Mouse (Mus musculus): ENCODE results near the gene Scaf11.
"Not testable (repeated sequence)": the region's sequence is repeated elsewhere in the genome, so short reads cannot be mapped to it uniquely, and the experiment has no call there.

Gene Scaf11

DNA sequence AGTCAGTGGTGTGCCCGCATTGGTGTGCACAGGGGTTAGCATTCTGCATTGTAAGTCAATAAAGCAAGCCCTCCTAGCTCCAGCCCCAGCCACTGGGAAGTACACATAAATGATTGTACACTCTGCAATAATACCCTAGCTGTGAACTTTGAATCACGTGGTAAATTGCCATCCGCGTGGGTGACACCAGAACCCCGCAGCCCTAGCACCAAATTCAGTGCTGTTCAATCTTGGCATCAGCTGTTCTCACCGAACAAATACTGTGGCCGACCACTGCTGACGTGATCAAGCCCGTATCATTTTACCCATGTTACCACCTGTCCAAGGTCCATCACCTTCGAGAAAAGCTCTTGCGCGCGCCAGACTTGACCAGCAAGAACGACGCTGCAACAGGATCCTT is 3.2 kb upstream of the Scaf11 start:
- DNase-seq = no peak

DNA sequence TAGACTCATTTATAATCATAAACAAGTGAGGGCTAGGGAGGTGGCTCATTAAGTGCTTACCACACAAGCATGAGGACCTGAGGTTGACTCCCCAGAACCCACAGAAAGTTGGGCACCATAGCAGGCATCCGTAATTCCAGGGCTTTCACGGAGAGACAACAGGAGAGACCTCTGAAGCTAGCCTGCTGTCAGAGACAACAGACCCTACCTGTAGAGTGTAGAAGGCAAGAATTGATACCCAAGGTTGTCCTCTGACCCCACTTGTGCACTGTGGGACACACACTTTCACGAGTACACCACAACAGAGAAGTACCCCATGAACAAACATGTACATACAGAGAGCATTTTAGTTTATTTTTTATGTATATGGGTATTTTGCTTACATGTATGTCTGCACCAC is 2.0 kb upstream of the Scaf11 start:
- peak; percentile 32 for DNase-seq

DNA sequence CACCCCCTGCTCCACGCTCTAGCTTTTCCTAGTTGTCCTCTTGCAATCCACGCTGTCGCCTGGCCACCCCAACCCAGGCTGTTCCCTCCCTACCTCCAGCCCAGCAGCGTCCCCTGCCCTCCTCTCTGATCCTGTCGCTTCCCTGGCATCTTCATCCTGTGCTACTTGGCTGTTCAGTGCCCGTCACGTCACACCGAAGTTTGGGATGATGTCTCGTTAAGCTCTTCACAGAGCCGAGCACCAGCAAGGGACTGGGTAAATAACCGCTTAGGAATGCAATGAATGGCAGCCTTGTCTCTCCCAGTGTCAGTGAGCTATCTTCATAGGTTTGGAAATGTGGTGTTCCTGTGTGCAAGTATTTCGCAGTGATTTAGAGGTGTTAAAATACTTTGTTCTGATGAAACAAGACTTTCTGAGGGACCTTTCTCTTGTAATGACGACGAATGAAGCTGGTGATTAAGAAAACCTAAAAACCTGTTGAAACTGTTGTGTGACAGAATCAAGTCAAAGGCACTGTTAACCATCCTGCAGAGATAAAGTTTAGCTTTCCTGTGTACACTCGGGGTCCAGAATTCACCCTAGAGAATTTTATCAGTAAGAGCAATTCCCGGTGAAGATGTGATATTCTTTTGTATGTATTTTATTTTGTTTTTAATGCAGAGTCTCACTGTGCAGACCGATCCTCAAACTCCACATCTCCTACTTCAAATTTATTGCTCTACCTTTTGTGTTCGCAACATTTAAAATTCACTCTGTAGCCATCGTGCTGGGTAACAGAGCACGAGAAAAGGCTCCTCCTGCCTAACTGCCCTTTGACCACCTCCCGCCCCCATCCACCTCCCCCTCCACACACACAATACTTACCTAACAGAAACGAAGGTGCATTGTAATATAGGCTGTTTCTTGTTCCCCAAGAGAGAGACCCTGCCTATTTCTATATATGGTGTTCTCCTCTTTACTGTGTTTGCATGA is 1.2 kb upstream of the Scaf11 start:
- DNase-seq = peak; percentile 45

DNA sequence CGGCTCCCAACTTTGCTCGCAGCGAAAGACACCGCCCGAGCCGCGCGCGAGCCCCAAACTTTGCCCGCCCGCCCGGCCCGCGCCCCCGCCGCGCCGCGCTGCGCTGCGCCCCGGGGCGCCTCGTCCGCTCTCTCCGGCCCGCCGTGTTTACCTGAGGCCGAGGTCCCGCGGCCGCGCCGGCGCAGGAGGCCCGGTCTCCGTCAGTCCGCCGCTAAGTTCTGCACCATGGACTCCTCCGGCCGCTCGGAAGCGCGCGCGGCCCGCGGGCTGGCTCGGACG is 253 bp downstream of the Scaf11 start:
- no peak for DNase-seq

DNA sequence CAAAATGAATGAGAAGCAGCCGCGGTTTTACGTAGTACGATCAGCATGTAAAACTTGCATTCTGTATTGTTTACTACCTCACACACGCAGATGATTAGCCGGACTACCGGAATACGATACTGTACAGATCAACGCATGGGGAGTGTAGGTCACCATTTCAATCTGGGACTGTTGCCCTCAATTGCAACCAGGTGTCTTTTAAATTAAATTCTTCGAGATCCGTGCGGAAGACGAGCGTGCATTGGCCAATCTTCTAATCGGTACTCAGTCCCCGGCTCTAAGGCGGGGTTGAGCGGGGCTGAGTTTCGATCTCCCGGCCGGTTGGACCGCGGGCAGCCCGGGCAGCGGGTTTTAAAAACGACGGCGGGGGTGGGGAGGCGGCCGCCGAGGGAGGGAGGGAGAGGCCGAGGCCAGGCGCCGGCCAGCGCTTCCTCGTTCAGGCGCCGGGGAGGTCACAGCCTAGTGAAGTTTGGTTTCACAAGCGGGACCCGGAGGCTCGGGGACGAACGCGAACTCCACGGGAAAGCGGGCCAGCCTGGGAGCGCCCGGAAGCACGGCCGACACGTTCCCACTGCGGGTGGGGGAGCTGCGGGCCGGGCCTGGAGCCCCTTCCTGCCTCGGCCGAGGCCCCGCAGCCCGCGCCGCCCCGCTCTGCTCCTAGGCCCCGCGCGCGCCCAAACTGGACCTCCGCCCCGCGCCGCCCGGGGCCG is 747 bp downstream of the Scaf11 start:
- peak; percentile 70 for DNase-seq

DNA sequence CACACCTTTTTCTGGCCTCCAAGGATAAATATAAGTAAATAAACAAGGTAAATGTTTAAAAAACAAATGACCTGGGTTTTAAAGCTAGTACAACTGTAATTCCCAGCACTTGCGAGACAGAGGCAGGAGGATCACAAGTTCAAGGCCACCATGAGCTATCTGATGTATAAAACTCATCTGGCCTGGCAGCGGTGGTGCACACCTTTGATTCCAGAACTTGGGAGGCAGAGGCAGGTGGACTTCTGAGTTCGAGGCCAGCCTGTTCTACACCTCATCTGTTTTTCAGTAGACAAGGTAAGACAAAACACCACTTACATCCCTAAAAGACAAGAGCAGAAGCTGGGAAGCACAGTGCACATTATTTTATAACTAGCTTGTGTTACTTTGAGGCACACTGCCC is 2.4 kb downstream of the Scaf11 start:
- no peak for DNase-seq

DNA sequence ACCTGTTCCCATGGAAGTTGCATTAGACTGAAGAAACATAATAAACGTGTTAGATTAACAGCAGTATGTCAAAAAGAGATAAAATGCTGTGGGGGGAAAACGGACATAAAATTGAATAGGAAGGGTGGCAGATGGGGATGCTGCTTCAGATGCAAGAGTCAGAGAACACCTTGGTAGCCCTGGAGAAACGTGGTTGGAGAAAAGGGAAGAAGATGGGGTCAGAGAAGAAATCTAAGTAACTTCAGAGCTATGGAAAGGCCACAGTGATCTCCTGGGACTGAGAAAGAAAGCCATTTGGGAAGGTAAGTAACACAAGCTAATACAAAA is 3.3 kb downstream of the Scaf11 start:
- no peak for DNase-seq

DNA sequence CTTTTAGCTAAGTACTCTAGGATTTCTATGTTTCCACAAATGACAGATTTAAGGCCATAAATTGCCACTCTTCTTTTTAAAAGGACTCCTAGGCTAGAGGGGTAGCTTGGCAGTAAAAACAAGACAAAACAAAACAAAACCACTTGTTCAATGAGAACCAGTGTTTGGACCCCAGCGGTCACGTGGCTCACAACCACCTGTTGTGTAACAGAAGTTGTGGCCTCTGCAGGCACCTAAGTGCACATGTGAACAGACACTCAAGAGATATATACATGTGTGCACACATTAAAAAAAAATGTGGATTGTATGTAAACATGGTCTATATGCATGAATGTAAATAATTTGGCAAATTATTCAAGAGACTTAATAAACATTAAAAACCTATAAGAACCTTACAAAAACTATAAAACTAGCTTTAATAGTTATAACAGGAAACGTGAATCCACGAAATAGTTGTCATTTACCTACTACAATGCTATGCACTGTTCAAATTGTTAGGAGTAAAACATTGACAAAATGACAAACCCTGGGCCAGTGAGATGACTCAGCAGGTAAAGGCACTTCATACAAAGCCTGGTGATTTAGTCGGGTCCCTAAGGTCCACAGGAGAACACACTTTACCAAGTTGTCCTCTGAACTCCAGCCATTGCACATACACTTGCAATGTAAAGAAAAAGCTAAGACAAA is 3.8 kb downstream of the Scaf11 start:
- DNase-seq = no peak

DNA sequence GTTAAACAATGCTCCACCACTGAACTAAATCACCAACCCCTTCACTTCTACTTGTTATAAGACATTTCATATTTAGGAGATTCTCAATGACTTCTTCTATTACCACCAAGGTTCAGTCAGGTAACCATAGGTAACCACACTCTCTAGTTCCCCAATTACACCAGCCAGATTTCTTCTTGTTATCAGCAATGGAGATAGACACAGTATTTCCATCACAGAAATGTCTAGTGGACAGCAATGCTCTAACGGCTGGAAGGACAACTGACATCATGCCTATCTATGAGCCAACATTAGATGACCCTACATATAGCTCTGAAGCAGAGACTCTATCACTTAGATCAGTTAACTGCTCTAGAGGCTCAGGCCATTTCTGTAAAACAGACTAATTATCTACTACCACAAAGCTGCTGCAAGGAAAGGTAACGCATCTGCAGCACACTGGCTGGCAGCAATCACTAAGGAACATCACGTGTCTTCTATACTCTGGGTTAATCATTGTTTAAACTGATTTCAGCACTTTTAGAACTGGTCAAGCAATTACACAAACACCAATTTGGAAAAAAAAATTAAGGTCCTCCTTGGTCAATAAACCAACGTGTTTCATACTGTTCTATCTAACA is 4.9 kb downstream of the Scaf11 start:
- DNase-seq = no peak

DNA sequence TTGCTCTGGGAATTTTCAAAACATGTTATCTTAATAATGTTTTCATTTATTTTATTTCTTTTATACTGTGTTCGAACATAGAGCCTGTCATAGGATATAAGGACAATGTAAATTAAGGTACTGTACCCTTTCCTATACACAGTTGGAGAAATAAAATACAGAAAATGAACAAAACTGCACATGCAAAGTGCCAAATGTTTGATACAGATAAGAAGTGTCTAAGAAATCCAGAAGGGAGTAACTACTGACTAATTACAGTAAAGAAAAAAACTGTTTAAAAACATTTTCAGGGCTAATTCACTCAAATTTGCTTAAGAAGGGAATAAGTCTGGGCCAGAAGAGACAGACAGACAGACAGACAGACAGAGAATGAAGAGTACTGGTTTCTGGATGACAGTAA is 7.3 kb downstream of the Scaf11 start:
- no peak for DNase-seq

DNA sequence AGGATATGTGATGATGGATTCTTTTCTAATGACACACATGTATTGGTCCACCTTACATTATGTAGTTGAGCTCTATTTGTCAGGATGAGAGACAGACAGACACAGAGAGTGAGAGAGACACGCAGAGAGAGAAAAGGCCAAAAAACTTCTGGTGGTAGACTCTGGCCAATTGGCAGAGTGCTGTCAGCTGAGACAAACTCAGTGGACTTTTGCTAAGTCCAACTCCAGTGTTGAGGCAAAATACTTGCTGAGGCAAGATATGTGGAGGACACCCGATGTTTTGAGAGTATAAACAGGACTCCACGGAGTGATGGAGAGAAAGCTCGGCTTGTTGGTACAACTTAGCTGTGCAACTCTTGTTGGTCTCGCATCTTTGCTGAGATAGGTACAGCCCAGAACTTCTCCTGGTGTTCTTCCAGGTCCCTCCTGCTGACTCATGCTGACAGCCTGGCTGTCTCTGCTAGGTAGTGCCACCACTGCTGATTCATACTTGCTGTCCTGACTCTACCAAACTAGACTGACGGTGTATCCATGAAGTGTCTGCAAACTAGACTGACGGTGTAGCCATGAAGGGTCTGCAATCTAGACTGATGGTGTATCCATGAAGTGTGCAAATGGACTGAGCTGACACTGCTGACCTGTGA is 11.9 kb downstream of the Scaf11 start:
- DNase-seq = no peak

DNA sequence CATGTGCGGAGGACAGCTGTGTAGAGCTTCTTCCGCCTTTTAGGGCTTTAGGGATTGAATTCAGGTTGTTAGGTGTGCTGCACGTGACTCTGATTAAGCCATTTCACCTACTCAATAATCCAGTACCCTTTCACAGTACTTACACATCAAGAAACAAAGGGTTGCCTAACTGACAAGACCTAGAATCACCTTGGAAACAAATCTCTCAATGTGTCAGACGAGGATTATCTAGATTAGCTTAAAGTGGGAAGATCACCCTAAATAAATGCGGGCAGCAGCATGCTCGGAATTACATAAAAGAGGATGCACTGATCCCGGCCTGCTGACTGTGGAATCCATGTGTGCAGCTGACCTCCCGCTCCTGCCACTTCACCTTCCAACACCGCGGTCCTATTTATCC is 13.9 kb downstream of the Scaf11 start:
- no peak for DNase-seq

DNA sequence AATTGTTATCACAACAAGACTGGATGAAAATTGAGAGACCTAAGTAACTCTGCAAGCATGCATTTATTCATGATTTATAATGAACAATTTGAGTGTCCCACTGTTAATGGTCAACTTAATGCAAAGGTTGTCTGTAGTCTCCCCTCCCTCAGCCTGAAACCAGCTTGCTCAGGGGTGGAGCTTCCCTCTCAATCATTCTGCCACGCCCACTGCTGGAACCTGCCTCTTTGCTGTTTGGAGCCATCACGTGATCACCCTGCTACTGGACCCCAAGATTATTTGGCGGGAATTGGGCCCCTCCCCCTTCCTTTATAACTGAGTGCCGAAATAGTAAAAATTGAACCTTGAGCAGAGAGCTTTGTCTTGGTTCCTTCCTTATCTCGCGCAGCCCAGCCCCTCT is 19.2 kb downstream of the Scaf11 start:
- DNase-seq = not testable (repeated sequence)

DNA sequence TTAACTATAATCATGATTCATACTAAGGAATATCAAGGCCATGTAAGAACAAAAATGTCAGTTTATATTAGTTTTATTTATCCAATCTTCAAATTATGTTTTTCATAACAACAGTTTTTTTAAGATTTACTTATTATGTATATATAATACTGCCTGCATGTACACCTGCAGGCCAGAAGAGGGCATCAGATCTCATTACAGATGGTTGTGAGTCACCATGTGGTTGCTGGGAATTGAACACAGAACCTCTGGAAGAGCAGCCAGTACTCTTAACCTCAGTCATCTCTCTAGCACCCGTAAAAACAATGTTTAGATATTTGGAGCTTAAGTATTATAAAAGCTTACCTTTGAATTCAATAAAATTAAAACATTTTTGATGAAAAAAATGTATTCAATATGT is 26.4 kb downstream of the Scaf11 start:
- no peak for DNase-seq

DNA sequence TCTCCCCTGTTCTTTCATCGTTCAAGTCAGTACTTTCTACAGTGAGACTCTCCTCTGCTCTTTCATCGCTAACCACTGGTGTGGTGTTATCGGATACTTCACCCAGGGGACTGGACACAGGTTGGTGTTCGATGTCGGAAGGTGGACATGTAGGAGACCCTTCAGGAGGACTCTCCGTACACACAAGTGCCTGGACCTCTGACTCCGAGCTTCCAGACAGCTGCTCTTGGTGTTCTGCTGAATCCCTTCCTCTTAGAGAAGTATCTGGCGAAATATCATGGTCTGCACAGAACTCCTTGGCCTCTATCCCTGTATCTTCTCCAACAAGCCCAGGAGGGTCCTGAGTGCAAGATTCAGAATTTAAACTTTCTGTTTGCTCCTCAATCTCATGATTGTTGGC is 40.7 kb downstream of the Scaf11 start:
- DNase-seq = no peak

DNA sequence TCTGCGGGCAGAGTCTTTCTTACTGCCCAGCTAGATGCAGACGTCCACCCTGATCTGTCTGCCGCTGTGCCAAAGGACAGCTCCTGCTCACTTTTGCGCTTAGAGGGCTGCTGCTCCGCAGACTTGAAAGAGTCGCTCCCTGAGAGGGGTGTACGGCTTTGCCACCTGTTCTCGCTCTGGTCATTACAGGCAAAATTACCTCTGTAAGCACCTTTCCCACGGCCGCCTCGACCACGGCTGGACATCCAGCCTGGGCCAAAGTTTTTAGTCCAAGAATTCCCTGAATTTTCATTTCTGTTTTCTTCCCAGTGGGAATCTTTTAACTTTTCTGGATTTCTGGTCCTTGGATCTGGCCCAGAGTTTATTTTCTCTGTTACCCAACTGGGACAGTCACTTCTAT is 42.5 kb downstream of the Scaf11 start:
- DNase-seq = no peak

DNA sequence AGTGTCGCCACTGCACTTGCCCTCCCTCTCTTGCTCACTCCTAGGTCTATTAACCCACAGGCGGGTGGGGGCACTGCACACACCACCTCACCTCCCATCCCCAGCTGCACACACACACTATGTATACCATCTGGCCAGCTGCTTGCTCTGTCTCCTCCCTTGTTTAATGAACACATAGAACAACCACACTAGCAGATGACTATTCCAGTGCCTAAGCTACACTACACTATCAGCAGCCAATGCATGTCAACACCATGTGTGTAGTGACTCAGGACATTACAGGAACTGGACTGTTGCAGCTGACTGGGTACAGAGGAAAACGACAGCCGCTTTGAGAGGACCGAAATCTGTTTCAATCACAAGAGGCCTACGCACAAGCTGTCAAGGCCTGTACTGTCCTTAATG is 51.9 kb downstream of the Scaf11 start:
- no peak for DNase-seq

DNA sequence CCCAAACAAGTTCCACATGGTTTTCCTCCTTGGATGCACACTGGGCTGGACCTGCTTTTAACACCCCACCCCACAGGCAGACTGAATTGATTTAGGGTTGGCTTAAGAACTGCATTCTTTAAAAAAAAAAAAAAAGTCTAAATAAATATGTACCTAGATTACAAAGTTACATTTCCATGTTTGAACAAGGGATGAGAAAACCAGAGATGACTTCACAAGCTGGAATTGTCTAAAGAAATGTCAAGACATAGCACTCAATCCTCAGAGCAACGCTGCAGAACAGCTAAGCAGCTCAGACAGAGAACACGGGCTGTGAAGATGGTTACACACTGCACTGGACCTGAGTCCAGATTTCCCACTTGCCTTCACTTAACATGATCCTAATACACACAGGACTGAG is 53.5 kb downstream of the Scaf11 start:
- DNase-seq = no peak

DNA sequence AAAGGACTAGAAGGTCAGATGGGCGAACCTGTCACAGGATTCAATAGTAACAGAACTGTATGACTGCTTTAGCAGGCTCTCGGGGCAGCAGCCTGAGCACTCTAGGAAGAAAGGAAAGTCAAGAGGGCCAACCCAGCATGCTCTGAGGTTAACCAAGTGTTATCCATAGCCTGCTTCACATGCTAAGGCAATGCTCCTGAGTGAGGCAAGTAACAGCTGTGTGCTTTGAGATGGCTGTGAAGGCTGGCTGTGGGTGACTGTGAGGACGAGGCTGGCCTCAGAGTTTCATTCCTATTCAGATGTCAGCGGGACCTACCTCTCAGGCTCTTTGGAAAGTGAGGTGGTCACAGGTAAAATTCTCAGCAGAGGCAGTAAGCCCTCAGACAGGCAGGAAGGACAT is 54.4 kb downstream of the Scaf11 start:
- DNase-seq = no peak

DNA sequence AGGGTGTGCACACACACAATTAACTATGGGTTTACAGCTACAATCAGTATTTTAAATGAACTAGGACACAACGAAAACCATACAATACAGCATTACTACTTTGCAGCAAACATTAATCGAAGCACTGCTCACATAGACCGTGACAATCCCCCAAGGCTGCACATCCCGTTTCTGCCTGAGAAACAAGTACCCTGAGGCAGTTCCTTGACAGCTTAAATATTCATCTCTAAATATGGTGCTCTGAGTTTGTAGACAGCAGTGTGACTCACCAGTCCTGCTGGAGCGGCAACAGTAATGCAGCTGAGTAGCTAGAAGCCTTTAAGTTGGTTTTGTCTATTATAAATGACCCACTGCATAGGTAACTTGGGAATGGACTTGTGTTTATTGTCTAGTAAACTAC is 55.1 kb downstream of the Scaf11 start:
- DNase-seq = no peak

DNA sequence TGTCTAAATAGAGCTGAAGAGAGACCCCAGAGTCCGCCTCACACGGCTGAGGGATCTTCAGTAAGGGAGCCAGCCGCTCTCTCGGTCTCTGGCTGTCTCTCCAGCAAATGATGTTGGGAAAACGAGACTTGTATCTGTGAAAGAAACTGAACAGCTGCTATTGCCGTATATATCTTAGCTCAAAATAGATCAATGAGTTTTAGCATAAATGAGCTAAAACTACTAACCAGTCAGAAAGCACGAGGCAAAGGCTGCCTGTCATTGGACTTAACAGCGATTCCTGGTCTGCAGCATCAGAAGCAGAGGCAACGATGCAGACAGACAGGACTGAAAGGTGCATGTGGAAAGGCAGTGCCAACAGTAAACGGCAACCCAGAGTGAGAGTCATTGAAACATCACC is 62.3 kb downstream of the Scaf11 start:
- DNase-seq = no peak

DNA sequence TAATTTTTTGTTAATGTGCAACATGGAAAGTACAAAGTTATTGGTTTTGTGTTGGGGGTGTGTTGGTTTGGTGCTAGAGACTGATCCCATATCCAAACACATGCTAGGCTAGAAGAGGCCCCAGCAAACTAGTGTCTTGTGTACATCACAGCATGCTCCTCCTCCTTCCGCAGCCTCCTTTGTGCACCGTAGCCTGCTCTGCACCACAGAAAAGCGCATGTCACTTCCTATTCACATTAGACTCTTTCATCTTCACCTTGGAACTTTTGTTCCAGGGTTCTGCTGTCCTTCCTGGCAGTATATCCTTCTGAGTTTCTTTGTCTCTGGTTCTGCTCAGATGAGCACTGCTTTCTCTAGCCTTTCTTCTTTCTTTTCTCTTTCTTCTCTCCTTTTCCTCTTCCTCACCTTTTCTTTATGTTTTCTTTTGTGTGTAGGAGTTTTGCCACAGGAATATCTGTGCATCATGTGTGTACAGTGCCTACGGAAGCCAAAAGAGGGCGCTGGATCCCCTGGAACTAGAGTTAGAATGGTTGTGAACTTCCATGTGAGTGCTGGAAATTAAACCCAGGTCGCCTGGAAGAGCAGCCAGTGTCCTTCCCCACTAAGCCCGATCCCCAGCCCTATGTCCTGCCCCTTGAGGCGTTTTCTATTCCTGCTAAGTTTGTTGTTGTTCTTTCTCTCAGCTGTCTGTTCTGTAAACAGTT is 63.9 kb downstream of the Scaf11 start:
- DNase-seq = no peak

DNA sequence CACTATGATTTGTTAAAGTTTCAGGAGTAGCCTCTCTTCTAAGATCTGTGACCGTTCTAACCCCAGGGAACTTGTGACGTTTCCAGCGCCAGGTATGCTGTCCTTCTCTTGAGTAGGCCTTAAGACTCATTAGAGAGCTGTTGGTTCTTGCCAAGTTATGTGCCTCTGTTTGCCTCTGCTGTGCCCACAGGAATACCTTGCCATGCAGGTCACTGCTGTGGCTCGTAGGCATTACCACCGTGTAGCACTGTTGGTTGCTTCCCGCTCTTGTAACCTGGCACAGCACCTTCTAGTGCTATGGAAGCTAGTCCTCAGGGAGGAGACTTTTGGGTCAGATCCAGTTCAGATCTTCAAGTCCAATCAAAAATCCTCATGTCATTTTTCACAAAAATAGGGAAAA is 65.6 kb downstream of the Scaf11 start:
- DNase-seq = no peak
